Mouse (Mus musculus) cortical plate, adult 2 months (tissue): ENCODE measurements at regions not wholly inside any gene's neighbourhood (a gene's known extent, or its start where the extent isn't known, plus 50 kb on each side); places are given as distances from the start of the nearest gene placed in this dataset.

Experiments
- CTCF ChIP-seq: fragments of 200-500 bp; IDR thresholded peaks from 2 replicates; pipeline ENCODE4 v1.5.1; 2011; ENCODE audit warnings: mild to moderate bottlenecking, control low read depth, low read length; ENCODE audit not compliant: insufficient read depth; ENCODE audit errors: extremely low read depth
- POLR2A ChIP-seq: fragments of 200-500 bp; IDR thresholded peaks from 2 replicates; pipeline ENCODE4 v1.6.1; 2011; ENCODE audit warnings: mild to moderate bottlenecking, low read length, control low read depth; ENCODE audit not compliant: insufficient read depth; ENCODE audit errors: extremely low read depth

DNA sequence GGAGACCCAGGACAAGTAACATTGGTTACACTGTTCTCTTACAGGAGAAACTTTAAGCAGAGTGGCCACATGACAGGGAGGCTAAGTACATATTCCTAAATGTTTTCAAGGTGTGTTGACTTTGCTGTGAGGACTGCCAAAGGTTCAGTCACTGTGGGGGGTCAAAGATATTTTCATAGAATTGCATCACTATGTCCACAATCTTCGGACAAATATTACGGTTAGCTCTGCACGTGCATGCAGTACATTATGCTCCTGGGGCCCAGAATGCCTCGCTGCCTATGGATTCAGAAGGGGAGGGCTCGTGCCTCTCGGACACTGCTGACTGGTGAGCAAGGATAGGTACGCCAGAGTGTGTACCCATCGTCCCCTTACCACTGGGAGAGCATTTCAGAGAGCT, 224.3 kb downstream of the Rybp start:
- TF ChIP-seq CTCF: no peak
- no peak for TF ChIP-seq POLR2A
